Comparison of ENCODE assay signal across 30 mouse cellular contexts in genomic region chr11:86974401-86974800, GRCm38 (mm10). TPM values are rescaled to one million over a fixed set of nuclear protein-coding genes. Genes with fewer than 3 reads are reported as not detected.
DNase-seq lines count a peak whose midpoint lies in the region; ATAC-seq and TF ChIP-seq lines count a peak whose summit lies in the region.
"Had no signal": no experiment of that assay in that cellular context is flagged by ENCODE, and none has a peak within 500 bp of the region (broad histone marks: within the 10 kb centered on the region; RNA-seq: fewer than 3 reads in every experiment).

No protein-coding gene starts in this region.

- H3K9ac ChIP-seq in midbrain, embryonic 14.5 days (replicated peaks; ENCODE audit: low read length) = 0 out of 2 replicates have a peak overlapping the region, but pooled peaks have one; percentile 10
- H3K9ac ChIP-seq in midbrain, embryonic 11.5 days (ENCODE audit: low read length) = no peak overlapping the region
- H3K9ac ChIP-seq: forebrain, embryonic 13.5 days; heart, embryonic 15.5 days; hindbrain, embryonic 14.5 days; limb, embryonic 15.5 days; liver, embryonic 14.5 days; lung, embryonic 14.5 days; stomach, embryonic 15.5 days had no signal

- peaks cover 59% of the 10 kb centered on the region for H3K36me3 ChIP-seq in heart, embryonic 10.5 days
- H3K36me3 ChIP-seq in midbrain, embryonic 14.5 days (ENCODE audit: control insufficient read depth, insufficient read depth, low read length) = peaks cover 8% of the 10 kb centered on the region; the same call in 1 of the 2 replicates
- no peaks in the 10 kb centered on the region for H3K36me3 ChIP-seq in midbrain, embryonic 11.5 days (ENCODE audit: control insufficient read depth, insufficient read depth, low read length)
- peaks cover 20% of the 10 kb centered on the region for H3K36me3 ChIP-seq in E14TG2a.4 (ENCODE audit: insufficient read depth, low read length)
- peaks cover 6% of the 10 kb centered on the region for H3K36me3 ChIP-seq in limb, embryonic 10.5 days
- H3K36me3 ChIP-seq: stomach, embryonic 15.5 days had no signal

- no peaks in the 10 kb centered on the region for H3K27me3 ChIP-seq in heart, embryonic 10.5 days (ENCODE audit: insufficient read depth, poor library complexity, severe bottlenecking)
- H3K27me3 ChIP-seq in midbrain, embryonic 14.5 days (ENCODE audit: control insufficient read depth, insufficient read depth, low read length) = no peaks in the 10 kb centered on the region
- no peaks in the 10 kb centered on the region for H3K27me3 ChIP-seq in midbrain, embryonic 11.5 days (ENCODE audit: control insufficient read depth, insufficient read depth, low read length)
- no peaks in the 10 kb centered on the region for H3K27me3 ChIP-seq in E14TG2a.4 (ENCODE audit: insufficient read depth, low read length)
- H3K27me3 ChIP-seq in limb, embryonic 10.5 days (ENCODE audit: low read depth, poor library complexity, severe bottlenecking) = no peaks in the 10 kb centered on the region
- H3K27me3 ChIP-seq: forebrain, embryonic 13.5 days; heart, embryonic 15.5 days; limb, embryonic 15.5 days; Patski; stomach, embryonic 15.5 days had no signal

- DNase-seq in heart, embryonic 10.5 days (ENCODE audit: low spot score) = no peak
- DNase-seq in heart, adult 9 months (ENCODE audit: low spot score in 2 of 2) = no peak
- DNase-seq in midbrain, embryonic 14.5 days = no peak
- no peak for DNase-seq in midbrain, embryonic 11.5 days (ENCODE audit: low spot score, missing footprints)
- DNase-seq in limb, embryonic 10.5 days (ENCODE audit: low spot score) = no peak
- no peak for DNase-seq in cerebellum, adult 9-11 months
- no peak for DNase-seq in retina, postnatal 1 day
- DNase-seq: adrenal gland, postnatal 36 days; cerebellum, adult 11 months; cerebellum, postnatal 10 days; gastrocnemius, postnatal 25 days; heart, adult 18-20 months; heart, postnatal 4 days; kidney, adult 8-10 months; kidney, postnatal 25 days; lung, postnatal 36 days; thymus, adult 18-20 months had no signal

- ATAC-seq in midbrain, embryonic 14.5 days (ENCODE audit: low FRiP score, low TSS enrichment) = no peak
- ATAC-seq in midbrain, embryonic 11.5 days (ENCODE audit: low FRiP score) = no peak
- ATAC-seq: forebrain, embryonic 13.5 days; inflammation-experienced regulatory T-cells, adult 6 months; Patski had no signal

- peaks cover 40% of the 10 kb centered on the region for H3K4me1 ChIP-seq in heart, embryonic 10.5 days
- peaks cover 17% of the 10 kb centered on the region for H3K4me1 ChIP-seq in midbrain, embryonic 14.5 days (ENCODE audit: control insufficient read depth, insufficient read depth, low read length)
- peaks cover 8% of the 10 kb centered on the region for H3K4me1 ChIP-seq in midbrain, embryonic 11.5 days (ENCODE audit: control insufficient read depth, insufficient read depth, low read length)
- H3K4me1 ChIP-seq in E14TG2a.4 (replicated peaks; ENCODE audit: low read depth, low read length) = peaks cover 64% of the 10 kb centered on the region
- H3K4me1 ChIP-seq in limb, embryonic 10.5 days = peaks cover 49% of the 10 kb centered on the region

- H3K4me3 ChIP-seq in heart, embryonic 10.5 days = no peak overlapping the region
- H3K4me3 ChIP-seq in midbrain, embryonic 14.5 days (replicated peaks; ENCODE audit: low read depth, low read length) = no peak overlapping the region
- no peak overlapping the region for H3K4me3 ChIP-seq in midbrain, embryonic 11.5 days (ENCODE audit: low read depth, low read length)
- H3K4me3 ChIP-seq in E14TG2a.4 (replicated peaks; ENCODE audit: low read length) = 0 out of 2 replicates have a peak overlapping the region, but pooled peaks have one; percentile 30
- H3K4me3 ChIP-seq in limb, embryonic 10.5 days = no peak overlapping the region
- H3K4me3 ChIP-seq: forebrain, embryonic 13.5 days; heart, embryonic 15.5 days; layer of hippocampus, adult 2 months; limb, embryonic 15.5 days; megakaryocyte, embryonic 14.5 days; stomach, embryonic 15.5 days had no signal

- WGBS in heart, embryonic 10.5 days = 70% methylated on average over 3 of the region's 3 CpGs
- WGBS in midbrain, embryonic 14.5 days = 79% methylated on average over 3 of the region's 3 CpGs
- WGBS in midbrain, embryonic 11.5 days = 84% methylated on average over 3 of the region's 3 CpGs
- 74% methylated on average over 3 of the region's 3 CpGs for WGBS in limb, embryonic 10.5 days

- H3K9me3 ChIP-seq in heart, embryonic 10.5 days = no peaks in the 10 kb centered on the region
- H3K9me3 ChIP-seq in midbrain, embryonic 14.5 days (ENCODE audit: control insufficient read depth, low read length) = no peaks in the 10 kb centered on the region
- H3K9me3 ChIP-seq in midbrain, embryonic 11.5 days (ENCODE audit: control insufficient read depth, low read length) = no peaks in the 10 kb centered on the region
- no peaks in the 10 kb centered on the region for H3K9me3 ChIP-seq in E14TG2a.4 (ENCODE audit: low read length)
- H3K9me3 ChIP-seq in limb, embryonic 10.5 days (replicated peaks) = no peaks in the 10 kb centered on the region
- H3K9me3 ChIP-seq: forebrain, embryonic 13.5 days; G1E; heart, embryonic 15.5 days; limb, embryonic 15.5 days; stomach, embryonic 15.5 days had no signal

- H3K4me2 ChIP-seq in midbrain, embryonic 14.5 days (ENCODE audit: low read length) = no peak overlapping the region
- H3K4me2 ChIP-seq in midbrain, embryonic 11.5 days = no peak overlapping the region
- H3K4me2 ChIP-seq: forebrain, embryonic 13.5 days; heart, embryonic 15.5 days; hindbrain, embryonic 14.5 days; limb, embryonic 15.5 days; lung, embryonic 14.5 days; stomach, embryonic 15.5 days had no signal

- no peak for TF ChIP-seq CTCF in E14TG2a.4 (conservative IDR thresholded peaks at IDR 0.05; ENCODE audit: low read length)

- H3K27ac ChIP-seq in heart, embryonic 10.5 days = 0 out of 2 replicates have a peak overlapping the region, but pooled peaks have one; percentile 7
- H3K27ac ChIP-seq in midbrain, embryonic 14.5 days (replicated peaks; ENCODE audit: low read depth, low read length) = peak overlapping the region; percentile 70; the same call in 1 of the 2 replicates
- no peak overlapping the region for H3K27ac ChIP-seq in midbrain, embryonic 11.5 days (ENCODE audit: low read depth, low read length)
- peak overlapping the region; percentile 7; the same call in 1 of the 2 replicates for H3K27ac ChIP-seq in limb, embryonic 10.5 days
- H3K27ac ChIP-seq: forebrain, embryonic 13.5 days; heart, embryonic 15.5 days; hindbrain, embryonic 14.5 days; liver, embryonic 14.5 days; stomach, embryonic 15.5 days had no signal

RNA-seq across cellular contexts. Expression of gene Ypel2, which starts 19.1 kb away (rescaled TPM):
- 13.0 and 21.5 TPM in 2 replicates for polyA plus RNA-seq in heart, embryonic 10.5 days (2016; fragmentation: Nextera tagmentation; extraction: Ambion mirVana)
- 6.0 and 6.2 TPM in 2 replicates for polyA plus RNA-seq in midbrain, embryonic 14.5 days (2014; fragmentation: Nextera tagmentation; extraction: Ambion mirVana)
- 5.4 and 6.1 TPM in 2 replicates for polyA plus RNA-seq in midbrain, embryonic 11.5 days (2014; fragmentation: Nextera tagmentation; extraction: Ambion mirVana)
- 3.0 and 5.5 TPM in 2 replicates for polyA plus RNA-seq in limb, embryonic 10.5 days (2016; fragmentation: Nextera tagmentation; extraction: Ambion mirVana)
